Mouse (Mus musculus): ENCODE results near the gene Hivep2.

DNA sequence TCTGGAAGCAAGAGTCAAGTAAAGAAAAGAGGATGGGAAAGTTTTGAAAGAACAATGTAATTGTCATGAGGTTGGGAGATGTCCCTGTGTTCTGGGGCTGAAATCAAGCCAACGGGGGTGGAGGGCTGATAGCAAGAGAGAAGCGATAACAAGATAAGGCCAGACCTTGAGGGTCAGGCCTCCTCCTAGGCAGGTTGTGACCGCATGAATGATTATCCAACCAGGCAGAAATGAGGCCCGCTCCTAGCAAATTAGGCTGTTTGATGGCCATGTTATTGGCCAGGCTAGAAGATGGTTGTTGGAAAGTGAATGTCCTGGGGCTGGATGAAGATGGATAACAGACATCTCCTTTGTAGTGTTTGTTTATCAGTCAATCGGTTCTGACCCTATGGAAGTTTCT is 5.4 kb downstream of the Hivep2 start:
- no peak for TF ChIP-seq CTCF (IDR thresholded peaks at IDR 0.05; ENCODE audit: borderline replicate concordance, control insufficient read depth, extremely low read depth, insufficient read depth, low read length, poor library complexity)
- TF ChIP-seq POLR2A (IDR thresholded peaks at IDR 0.05; ENCODE audit: control insufficient read depth, extremely low read depth, insufficient read depth, low read length, poor library complexity) = no peak
